Mouse (Mus musculus): ENCODE data around the gene Repin1.

Repin1 gene

GRCm38 (mm10) chr6:48626464-48626863, 32.8 kb downstream of the Repin1 start, which contains the start of gene AI854703:
AI854703 (plus strand) TSS chr6:48626764.
- no peak for DNase-seq (ENCODE audit: low read depth)

- no peak for DNase-seq (ENCODE audit: low read depth)
Observed at GRCm38 (mm10) chr6:48626984-48627383, 33.3 kb downstream of the Repin1 start.

GRCm38 (mm10) chr6:48627511-48627924, 33.8 kb downstream of the Repin1 start:
- DNase-seq (ENCODE audit: low read depth): no peak

- DNase-seq (ENCODE audit: low read depth): no peak
Observed at GRCm38 (mm10) chr6:48628377-48628776, 34.7 kb downstream of the Repin1 start.

GRCm38 (mm10) chr6:48628808-48629660, 35.4 kb downstream of the Repin1 start:
- no peak for DNase-seq (ENCODE audit: low read depth)

GRCm38 (mm10) chr6:48629661-48630034, 36.0 kb downstream of the Repin1 start:
- no peak for DNase-seq (ENCODE audit: low read depth)

GRCm38 (mm10) chr6:48630831-48631230, 37.1 kb downstream of the Repin1 start:
- no peak for DNase-seq (ENCODE audit: low read depth)

GRCm38 (mm10) chr6:48635105-48635504, 41.4 kb downstream of the Repin1 start:
- DNase-seq (ENCODE audit: low read depth): no peak

GRCm38 (mm10) chr6:48636515-48636914, 42.8 kb downstream of the Repin1 start:
- DNase-seq (ENCODE audit: low read depth): no peak

GRCm38 (mm10) chr6:48637811-48638500, 44.3 kb downstream of the Repin1 start:
- DNase-seq (ENCODE audit: low read depth): no peak

GRCm38 (mm10) chr6:48638553-48638952, 44.9 kb downstream of the Repin1 start:
- no peak for DNase-seq (ENCODE audit: low read depth)

GRCm38 (mm10) chr6:48641391-48641790, 47.7 kb downstream of the Repin1 start:
- DNase-seq (ENCODE audit: low read depth): no peak

GRCm38 (mm10) chr6:48642764-48643292, 49.1 kb downstream of the Repin1 start:
- peak; percentile 90 for DNase-seq (ENCODE audit: low read depth)

GRCm38 (mm10) chr6:48645660-48646308, 52.1 kb downstream of the Repin1 start:
- peak; percentile 82 for DNase-seq (ENCODE audit: low read depth)

GRCm38 (mm10) chr6:48646309-48646690, 52.6 kb downstream of the Repin1 start:
- no peak for DNase-seq (ENCODE audit: low read depth)

- no peak for DNase-seq (ENCODE audit: low read depth)
Observed at GRCm38 (mm10) chr6:48646995-48647394, 53.3 kb downstream of the Repin1 start, which contains the start of gene Gimap8. Gimap8 (plus strand) TSS chr6:48647234.

- no peak for DNase-seq (ENCODE audit: low read depth)
Observed at GRCm38 (mm10) chr6:48647611-48648010, 53.9 kb downstream of the Repin1 start.
